Mouse (Mus musculus): ENCODE measurements around the gene Fam129a. TPM values are rescaled to one million over a fixed set of nuclear protein-coding genes. Genes with fewer than 3 reads are reported as not detected.

Fam129a gene
- polyA plus RNA-seq, 1 experiment from 2014 or later, result 12.9 TPM

Other genes with a start within 250 kb of the Fam129a start
- 313 and 339 TPM in 2 replicates for gene Ivns1abp, start 226.7 kb upstream of the Fam129a start, polyA plus RNA-seq (2015; fragmentation: Nextera tagmentation; extraction: Ambion mirVana)
- gene Swt1, start 142.7 kb upstream of the Fam129a start, polyA plus RNA-seq (2015; fragmentation: Nextera tagmentation; extraction: Ambion mirVana), result 29.1 and 39.7 TPM in 2 replicates
- 39.3 and 42.8 TPM in 2 replicates for gene Trmt1l, start 142.6 kb upstream of the Fam129a start, polyA plus RNA-seq (2015; fragmentation: Nextera tagmentation; extraction: Ambion mirVana)
- gene Rnf2, start 70.2 kb upstream of the Fam129a start, polyA plus RNA-seq (2015; fragmentation: Nextera tagmentation; extraction: Ambion mirVana), result 57.4 and 68.1 TPM in 2 replicates
- 12.5 and 13.2 TPM in 2 replicates for gene Edem3, start 184.2 kb downstream of the Fam129a start, polyA plus RNA-seq (2015; fragmentation: Nextera tagmentation; extraction: Ambion mirVana)